Comparison of ENCODE assay signal across 8 mouse cellular contexts in genomic region chr15:28021591-28022209, GRCm38 (mm10). TPM values are rescaled to one million over a fixed set of nuclear protein-coding genes. Genes with fewer than 3 reads are reported as not detected.
DNase-seq lines count a peak whose midpoint lies in the region; ATAC-seq lines count a peak whose summit lies in the region.

No protein-coding gene starts in this region.

- peak; percentile 61 to 88 for DNase-seq in adrenal gland, adult (ENCODE audit: inconsistent age in 2 of 2, low spot score in 1 of 2)
- DNase-seq in adrenal gland, adult 18-20 months (ENCODE audit: low spot score in 2 of 2), result no peak
- DNase-seq in adrenal gland, adult 2 months, result peak; percentile 72
- peak; percentile 36 to 56 for DNase-seq in kidney, postnatal 36 days
- DNase-seq in urinary bladder, postnatal 25 days (ENCODE audit: low spot score), result no peak

- 11% methylated on average over 15 of the region's 15 CpGs for WGBS in heart, embryonic 15.5 days
- WGBS in liver, embryonic 12.5 days (ENCODE audit: insufficient replicate concordance), result 26% methylated on average over 15 of the region's 15 CpGs

- H3K27ac ChIP-seq in heart, embryonic 15.5 days, result no peak overlapping the region
- no peak overlapping the region for H3K27ac ChIP-seq in liver, embryonic 12.5 days

- no peaks in the 10 kb centered on the region for H3K27me3 ChIP-seq in heart, embryonic 15.5 days
- peaks cover 64% of the 10 kb centered on the region for H3K27me3 ChIP-seq in liver, embryonic 12.5 days (replicated peaks)

- H3K9me3 ChIP-seq in heart, embryonic 15.5 days (replicated peaks), result no peaks in the 10 kb centered on the region
- no peaks in the 10 kb centered on the region for H3K9me3 ChIP-seq in liver, embryonic 12.5 days (replicated peaks)

- no peaks in the 10 kb centered on the region for H3K36me3 ChIP-seq in heart, embryonic 15.5 days
- no peaks in the 10 kb centered on the region for H3K36me3 ChIP-seq in liver, embryonic 12.5 days

- H3K4me1 ChIP-seq in heart, embryonic 15.5 days (replicated peaks), result peaks cover 58% of the 10 kb centered on the region
- peaks cover 57% of the 10 kb centered on the region for H3K4me1 ChIP-seq in liver, embryonic 12.5 days

- no peak for ATAC-seq in heart, embryonic 15.5 days (replicated peaks; ENCODE audit: insufficient number of reproducible peaks, insufficient read depth, low FRiP score, low read depth)
- ATAC-seq in granulocyte monocyte progenitor cell, adult 5-6 weeks (replicated peaks; ENCODE audit: poor library complexity, severe bottlenecking), result no peak
- ATAC-seq in liver, embryonic 12.5 days, result no peak

- peak overlapping the region; percentile 50 for H3K4me2 ChIP-seq in heart, embryonic 15.5 days
- H3K4me2 ChIP-seq in liver, embryonic 12.5 days, result no peak overlapping the region

- H3K4me3 ChIP-seq in heart, embryonic 15.5 days, result peak overlapping the region; percentile 16; the same call in 1 of the 2 replicates
- no peak overlapping the region for H3K4me3 ChIP-seq in liver, embryonic 12.5 days

- peak overlapping the region; percentile 30 for H3K9ac ChIP-seq in heart, embryonic 15.5 days
- H3K9ac ChIP-seq in liver, embryonic 12.5 days, result no peak overlapping the region

RNA-seq across cellular contexts. Expression of gene Trio, which starts 3.9 kb away (rescaled TPM):
- 10 to 100 TPM; 45.4 to 56.8 TPM for total RNA-seq in adrenal gland, adult 18-20 months (2021)
- total RNA-seq in adrenal gland, adult 2 months (2021), result 10 to 100 TPM; 44.5 to 62.9 TPM
- 32.9 and 37.0 TPM in 2 replicates for polyA plus RNA-seq in adrenal gland, adult 2 months (2012; rRNA removed)
- 16.2 and 18.5 TPM in 2 replicates for polyA plus RNA-seq in heart, embryonic 15.5 days (2015; fragmentation: Nextera tagmentation; extraction: Ambion mirVana)
- 30.3 and 40.2 TPM in 2 replicates for total RNA-seq in granulocyte monocyte progenitor cell, adult 5-6 weeks (2014; fragmentation: Nextera tagmentation)
- 21.1 and 25.9 TPM in 2 replicates for total RNA-seq in granulocyte monocyte progenitor cell, adult 5-6 weeks (2017)
- polyA plus RNA-seq in liver, embryonic 12.5 days (2016; fragmentation: Nextera tagmentation; extraction: Ambion mirVana), result 5.2 and 5.6 TPM in 2 replicates

Comparison
In these comparisons a context has a peak if more than half of its experiments do, and no peak if none do; other contexts are left out.
1. DNase-seq: peak in adrenal gland, adult (2 of 2), adrenal gland, adult 2 months (single experiment) and kidney, postnatal 36 days (2 of 2); none in adrenal gland, adult 18-20 months (0 of 2) and urinary bladder, postnatal 25 days (single experiment).